Mouse (Mus musculus) bone marrow macrophage, adult 2 months (primary cell): ENCODE data around the gene Ptchd1.

Experiments
- CTCF ChIP-seq: IDR thresholded peaks from 2 replicates; pipeline ENCODE4 v1.5.1; 2012; ENCODE audit warnings: low read depth, mild to moderate bottlenecking, low read length, moderate library complexity
- POLR2A ChIP-seq: IDR thresholded peaks from 2 replicates; pipeline ENCODE4 v1.6.1; 2012; ENCODE audit warnings: mild to moderate bottlenecking, low read depth, low read length, borderline replicate concordance

DNA sequence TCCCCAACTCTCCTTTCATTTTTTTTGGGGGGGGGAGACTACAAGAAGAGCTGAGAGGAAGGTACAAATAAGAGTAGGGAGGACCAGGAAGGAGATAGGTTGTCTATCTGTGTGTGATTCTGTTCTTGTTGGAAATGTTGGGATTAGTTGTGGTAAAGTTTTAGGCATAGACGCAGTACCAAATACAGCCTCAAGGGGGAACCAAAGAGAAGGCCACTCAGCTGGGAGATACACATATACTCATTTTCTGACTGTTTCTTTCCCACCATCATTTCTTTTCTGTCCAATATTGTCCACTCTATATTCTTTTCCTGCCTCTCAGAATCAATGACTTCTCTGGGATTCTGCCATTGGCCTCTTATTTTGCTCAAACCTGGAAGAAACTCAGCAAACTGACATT lies 20.4 kb upstream of the Ptchd1 start:
- TF ChIP-seq CTCF (no peak), POLR2A (no peak)
